In genomic region chr2:113104609-113105008, GRCm38 (mm10) we compare ENCODE assay signal across 21 mouse cellular contexts.
DNase-seq lines count a peak whose midpoint lies in the region; ATAC-seq and TF ChIP-seq lines count a peak whose summit lies in the region.
"Had no signal": no experiment of that assay in that cellular context is flagged by ENCODE, and none has a peak within 500 bp of the region (broad histone marks: within the 10 kb centered on the region; RNA-seq: fewer than 3 reads in every experiment).

No protein-coding gene starts in this region.

- no peaks in the 10 kb centered on the region for H3K36me3 ChIP-seq in lung, postnatal 0 days (ENCODE audit: insufficient read depth, low read length)
- H3K36me3 ChIP-seq: embryonic facial prominence, embryonic 10.5 days; limb, embryonic 15.5 days; neural tube, embryonic 12.5 days; stomach, embryonic 15.5 days had no signal

- peak; percentile 23 for DNase-seq in lung, postnatal 0 days (ENCODE audit: low spot score)
- DNase-seq in lung, postnatal 14 days, result no peak
- peak; percentile 62 for DNase-seq in layer of hippocampus, adult 11-12 months (ENCODE audit: low spot score)
- peak; percentile 26 to 80 for DNase-seq in left cerebral cortex, postnatal 14 days (ENCODE audit: low spot score in 2 of 2)
- no peak for DNase-seq in gastrocnemius, adult 2 months
- no peak for DNase-seq in gastrocnemius, adult 8-10 months (ENCODE audit: low spot score in 2 of 2)
- DNase-seq: adrenal gland, postnatal 10 days; cerebellum, postnatal 14 days; gastrocnemius, postnatal 14 days; heart, postnatal 14 days; kidney, adult 2 months; kidney, postnatal 4 days; liver, postnatal 0 days; thymus, postnatal 14 days had no signal

- H3K27me3 ChIP-seq in lung, postnatal 0 days (replicated peaks; ENCODE audit: insufficient read depth, low read length), result no peaks in the 10 kb centered on the region
- H3K27me3 ChIP-seq: limb, embryonic 15.5 days; megakaryocyte, embryonic 14.5 days; neural tube, embryonic 12.5 days; stomach, embryonic 15.5 days had no signal

- TF ChIP-seq EP300 in lung, postnatal 0 days (IDR thresholded peaks at IDR 0.05), result no peak

- H3K4me3 ChIP-seq in lung, postnatal 0 days (ENCODE audit: low read depth, low read length), result no peak overlapping the region
- no peak overlapping the region for H3K4me3 ChIP-seq in gastrocnemius, adult 2 months
- H3K4me3 ChIP-seq: embryonic facial prominence, embryonic 10.5 days; limb, embryonic 15.5 days; megakaryocyte, embryonic 14.5 days; neural tube, embryonic 12.5 days; stomach, embryonic 15.5 days had no signal

- intact Hi-C loops in left cerebral cortex, postnatal 14 days (cut with DNase I), result no loop called here
- intact Hi-C loops in gastrocnemius, adult 2 months (cut with DNase I), result no loop called here

- no peak overlapping the region for H3K9ac ChIP-seq in lung, postnatal 0 days (replicated peaks; ENCODE audit: low read depth)
- H3K9ac ChIP-seq: limb, embryonic 15.5 days; liver, postnatal 0 days; neural tube, embryonic 12.5 days; stomach, embryonic 15.5 days had no signal

- no peak overlapping the region for H3K4me2 ChIP-seq in lung, postnatal 0 days (replicated peaks; ENCODE audit: low read depth, low read length)
- H3K4me2 ChIP-seq: limb, embryonic 15.5 days; neural tube, embryonic 12.5 days; stomach, embryonic 15.5 days had no signal

- WGBS in lung, postnatal 0 days, result 62% methylated on average over 6 of the region's 6 CpGs

- H3K27ac ChIP-seq in lung, postnatal 0 days (ENCODE audit: low read length), result no peak overlapping the region
- H3K27ac ChIP-seq in gastrocnemius, adult 2 months, result no peak overlapping the region
- H3K27ac ChIP-seq: embryonic facial prominence, embryonic 10.5 days; hindbrain, postnatal 0 days; limb, embryonic 15.5 days; neural tube, embryonic 12.5 days; stomach, embryonic 15.5 days had no signal

- H3K9me3 ChIP-seq in lung, postnatal 0 days (ENCODE audit: low read length), result no peaks in the 10 kb centered on the region
- H3K9me3 ChIP-seq: embryonic facial prominence, embryonic 10.5 days; limb, embryonic 15.5 days; neural tube, embryonic 12.5 days; stomach, embryonic 15.5 days had no signal

- no peaks in the 10 kb centered on the region for H3K4me1 ChIP-seq in lung, postnatal 0 days (ENCODE audit: insufficient read depth, low read depth, low read length)
- H3K4me1 ChIP-seq: embryonic facial prominence, embryonic 10.5 days; limb, embryonic 15.5 days; megakaryocyte, embryonic 14.5 days; neural tube, embryonic 12.5 days; stomach, embryonic 15.5 days had no signal

- no peak for TF ChIP-seq CTCF in lung, postnatal 0 days (IDR thresholded peaks at IDR 0.05)
- TF ChIP-seq CTCF in gastrocnemius, adult 2 months (IDR thresholded peaks at IDR 0.05), result no peak

- ATAC-seq in lung, postnatal 0 days, result peak; percentile 56
- no peak for ATAC-seq in megakaryocyte, adult 5-6 weeks (ENCODE audit: poor library complexity, severe bottlenecking)
- ATAC-seq: hindbrain, postnatal 0 days; liver, postnatal 0 days had no signal

Comparison
In these comparisons a context has a peak if more than half of its experiments do, and no peak if none do; other contexts are left out.
1. DNase-seq: peak in lung, postnatal 0 days (single experiment), layer of hippocampus, adult 11-12 months (single experiment) and left cerebral cortex, postnatal 14 days (2 of 2); none in lung, postnatal 14 days (single experiment), gastrocnemius, adult 2 months (single experiment) and gastrocnemius, adult 8-10 months (0 of 2).